In genomic region chr14:34362726-34363445, GRCm38 (mm10) we compare ENCODE assay signal across 9 mouse cellular contexts. TPM values are rescaled to one million over a fixed set of nuclear protein-coding genes. Genes with fewer than 3 reads are reported as not detected.
A peak's percentile ranks its signal among the peaks of the same experiment; 100 is the strongest.
DNase-seq lines count a peak whose midpoint lies in the region; ATAC-seq lines count a peak whose summit lies in the region.
"Had no signal": no experiment of that assay in that cellular context is flagged by ENCODE, and none has a peak within 500 bp of the region (broad histone marks: within the 10 kb centered on the region; RNA-seq: fewer than 3 reads in every experiment).

No protein-coding gene starts in this region.

- no peak overlapping the region for H3K27ac ChIP-seq in hindbrain, embryonic 13.5 days

- 31% methylated on average over 18 of the region's 18 CpGs for WGBS in hindbrain, embryonic 13.5 days

- peak overlapping the region; percentile 78; the same call in 1 of the 2 replicates for H3K9ac ChIP-seq in hindbrain, embryonic 13.5 days

- no peaks in the 10 kb centered on the region for H3K36me3 ChIP-seq in hindbrain, embryonic 13.5 days

- ATAC-seq in hindbrain, embryonic 13.5 days (ENCODE audit: low FRiP score): peak; percentile 67

- peak overlapping the region; percentile 46 for H3K4me3 ChIP-seq in hindbrain, embryonic 13.5 days

- 0 out of 2 replicates have a peak, but pooled peaks cover 3% of the 10 kb centered on the region for H3K27me3 ChIP-seq in hindbrain, embryonic 13.5 days

- H3K9me3 ChIP-seq in hindbrain, embryonic 13.5 days: no peaks in the 10 kb centered on the region

- DNase-seq in R1 (ENCODE audit: low read depth, low spot score): peak; percentile 91
- DNase-seq in cerebellum, adult 9-11 months: peak; percentile 87
- peak; percentile 46 to 48 for DNase-seq in frontal cortex, postnatal 25 days (ENCODE audit: low spot score in 2 of 2)
- peak; percentile 35 to 54 for DNase-seq in layer of hippocampus, postnatal 25 days (ENCODE audit: extremely low spot score in 1 of 2, low spot score in 1 of 2)
- DNase-seq in lung, postnatal 10 days: peak; percentile 85
- peak; percentile 48 for DNase-seq in ovary, postnatal 14 days (ENCODE audit: low spot score)
- DNase-seq in yolk sac, embryonic 10.5 days (ENCODE audit: low spot score): peak; percentile 53

- peaks cover 15% of the 10 kb centered on the region for H3K4me1 ChIP-seq in hindbrain, embryonic 13.5 days (replicated peaks)

- peak overlapping the region; percentile 90 for H3K4me2 ChIP-seq in hindbrain, embryonic 13.5 days

RNA-seq across cellular contexts. Expression of gene Fam25c, which starts 7.7 kb away (rescaled TPM):
- not detected in 2 replicates for polyA plus RNA-seq in hindbrain, embryonic 13.5 days (2015; fragmentation: Nextera tagmentation; extraction: Ambion mirVana)
- total RNA-seq in layer of hippocampus, postnatal 25 days (2021): not detected
- total RNA-seq: neutrophil, adult 5-6 weeks had no signal

RNA-seq across cellular contexts. Expression of gene Sncg, which starts 11.7 kb away (rescaled TPM):
- polyA plus RNA-seq in hindbrain, embryonic 13.5 days (2015; fragmentation: Nextera tagmentation; extraction: Ambion mirVana): 235 and 244 TPM in 2 replicates
- total RNA-seq in layer of hippocampus, postnatal 25 days (2021): 1 to 10 TPM; 4.6 to 6.3 TPM
- total RNA-seq: neutrophil, adult 5-6 weeks had no signal

RNA-seq across cellular contexts. Expression of gene Mmrn2, which starts 12.4 kb away (rescaled TPM):
- 5.6 and 5.7 TPM in 2 replicates for polyA plus RNA-seq in hindbrain, embryonic 13.5 days (2015; fragmentation: Nextera tagmentation; extraction: Ambion mirVana)
- total RNA-seq in layer of hippocampus, postnatal 25 days (2021): 1 to 10 TPM; 3.5 to 3.9 TPM
- total RNA-seq: neutrophil, adult 5-6 weeks had no signal

RNA-seq across cellular contexts. Expression of gene Glud1, which starts 52.4 kb away (rescaled TPM):
- 88.5 and 100.0 TPM in 2 replicates for polyA plus RNA-seq in hindbrain, embryonic 13.5 days (2015; fragmentation: Nextera tagmentation; extraction: Ambion mirVana)
- total RNA-seq in layer of hippocampus, postnatal 25 days (2021): 100 to 1,000 TPM; 288 to 343 TPM

RNA-seq across cellular contexts. Expression of gene Shld2, which starts 52.6 kb away (rescaled TPM):
- polyA plus RNA-seq in hindbrain, embryonic 13.5 days (2015; fragmentation: Nextera tagmentation; extraction: Ambion mirVana): 5.9 and 8.7 TPM in 2 replicates
- total RNA-seq in layer of hippocampus, postnatal 25 days (2021): 10 to 100 TPM; 14.1 to 15.5 TPM
